In genomic region chr3:115867150-115867549, GRCm38 (mm10) we compare ENCODE assay signal across 15 mouse cellular contexts. TPM values are rescaled to one million over a fixed set of nuclear protein-coding genes. Genes with fewer than 3 reads are reported as not detected.
DNase-seq lines count a peak whose midpoint lies in the region; ATAC-seq and TF ChIP-seq lines count a peak whose summit lies in the region.
"Had no signal": no experiment of that assay in that cellular context is flagged by ENCODE, and none has a peak within 500 bp of the region (broad histone marks: within the 10 kb centered on the region; RNA-seq: fewer than 3 reads in every experiment).

No protein-coding gene starts in this region.

- H3K9ac ChIP-seq in kidney, postnatal 0 days (ENCODE audit: low read depth, low read length): no peak overlapping the region
- H3K9ac ChIP-seq in stomach, embryonic 16.5 days (ENCODE audit: low read length): no peak overlapping the region
- H3K9ac ChIP-seq in forebrain, embryonic 16.5 days (replicated peaks; ENCODE audit: low read depth, low read length): no peak overlapping the region
- H3K9ac ChIP-seq: liver, postnatal 0 days had no signal

- no peak for ATAC-seq in kidney, postnatal 0 days (replicated peaks; ENCODE audit: low FRiP score, low read depth)
- peak; percentile 79; the same call in 1 of the 2 replicates for ATAC-seq in stomach, embryonic 16.5 days (ENCODE audit: insufficient read depth, low FRiP score)
- ATAC-seq in forebrain, embryonic 16.5 days: no peak
- ATAC-seq: liver, postnatal 0 days had no signal

- no peak for TF ChIP-seq POLR2A in embryonic fibroblast, embryonic 13.5 days (IDR thresholded peaks at IDR 0.05; ENCODE audit: low read depth, low read length)

- H3K27ac ChIP-seq in kidney, postnatal 0 days: no peak overlapping the region
- H3K27ac ChIP-seq in embryonic fibroblast, embryonic 13.5 days (ENCODE audit: insufficient read depth, low read length): peak overlapping the region; percentile 88
- H3K27ac ChIP-seq in stomach, embryonic 16.5 days (ENCODE audit: low read length): peak overlapping the region; percentile 72
- no peak overlapping the region for H3K27ac ChIP-seq in forebrain, embryonic 16.5 days (ENCODE audit: low read length)
- H3K27ac ChIP-seq: midbrain, embryonic 10.5 days had no signal

- WGBS in kidney, postnatal 0 days: 55% methylated on average over 4 of the region's 4 CpGs
- 35% methylated on average over 4 of the region's 4 CpGs for WGBS in stomach, embryonic 16.5 days
- WGBS in forebrain, embryonic 16.5 days: 85% methylated on average over 4 of the region's 4 CpGs

- peak; percentile 27; the same call in 1 of the 2 replicates for TF ChIP-seq CTCF in kidney, postnatal 0 days (IDR thresholded peaks at IDR 0.05; ENCODE audit: low read depth)
- no peak for TF ChIP-seq CTCF in embryonic fibroblast, embryonic 13.5 days (IDR thresholded peaks at IDR 0.05; ENCODE audit: borderline replicate concordance, insufficient read depth, low read length)

- H3K36me3 ChIP-seq in kidney, postnatal 0 days (ENCODE audit: insufficient read depth, low read length): no peaks in the 10 kb centered on the region
- no peaks in the 10 kb centered on the region for H3K36me3 ChIP-seq in stomach, embryonic 16.5 days (ENCODE audit: control insufficient read depth, insufficient read depth, low read length)
- H3K36me3 ChIP-seq in forebrain, embryonic 16.5 days (ENCODE audit: control insufficient read depth, insufficient read depth): no peaks in the 10 kb centered on the region
- H3K36me3 ChIP-seq: G1E; midbrain, embryonic 10.5 days had no signal

- H3K4me2 ChIP-seq in kidney, postnatal 0 days (ENCODE audit: low read length): no peak overlapping the region
- no peak overlapping the region for H3K4me2 ChIP-seq in stomach, embryonic 16.5 days (ENCODE audit: low read depth, low read length)
- H3K4me2 ChIP-seq in forebrain, embryonic 16.5 days (ENCODE audit: low read length): no peak overlapping the region

- H3K4me1 ChIP-seq in kidney, postnatal 0 days (replicated peaks; ENCODE audit: insufficient read depth, low read length): no peaks in the 10 kb centered on the region
- H3K4me1 ChIP-seq in embryonic fibroblast, embryonic 13.5 days (ENCODE audit: control insufficient read depth, insufficient read depth, low read length): no peaks in the 10 kb centered on the region
- no peaks in the 10 kb centered on the region for H3K4me1 ChIP-seq in stomach, embryonic 16.5 days (ENCODE audit: control insufficient read depth, insufficient read depth, low read length)
- H3K4me1 ChIP-seq in forebrain, embryonic 16.5 days (replicated peaks; ENCODE audit: control insufficient read depth, insufficient read depth, low read length): no peaks in the 10 kb centered on the region
- H3K4me1 ChIP-seq: midbrain, embryonic 10.5 days had no signal

- no peak overlapping the region for H3K4me3 ChIP-seq in kidney, postnatal 0 days (replicated peaks; ENCODE audit: low read depth, low read length)
- H3K4me3 ChIP-seq in embryonic fibroblast, embryonic 13.5 days (ENCODE audit: insufficient read depth, low read length): no peak overlapping the region
- H3K4me3 ChIP-seq in stomach, embryonic 16.5 days (replicated peaks; ENCODE audit: low read length): no peak overlapping the region
- H3K4me3 ChIP-seq in forebrain, embryonic 16.5 days (replicated peaks; ENCODE audit: low read length): no peak overlapping the region
- H3K4me3 ChIP-seq: midbrain, embryonic 10.5 days had no signal

- DNase-seq in heart, adult 11 months: peak; percentile 74
- no peak for DNase-seq in heart, adult 8-10 months (ENCODE audit: low spot score)
- DNase-seq in kidney, postnatal 0 days (ENCODE audit: low spot score): peak; percentile 73
- no peak for DNase-seq in kidney, postnatal 25 days
- no peak for DNase-seq in B cell, adult 2 months
- DNase-seq: cerebellum, adult 9-10 months; kidney, adult 2 months; left cerebral cortex, postnatal 4 days; liver, postnatal 0 days; right cerebral cortex, postnatal 4 days had no signal

- H3K27me3 ChIP-seq in kidney, postnatal 0 days (ENCODE audit: insufficient read depth, low read length): no peaks in the 10 kb centered on the region
- no peaks in the 10 kb centered on the region for H3K27me3 ChIP-seq in stomach, embryonic 16.5 days (ENCODE audit: control insufficient read depth, insufficient read depth, low read length)
- H3K27me3 ChIP-seq in forebrain, embryonic 16.5 days (replicated peaks; ENCODE audit: control insufficient read depth, insufficient read depth, low read length): no peaks in the 10 kb centered on the region

- no peaks in the 10 kb centered on the region for H3K9me3 ChIP-seq in kidney, postnatal 0 days (replicated peaks; ENCODE audit: low read length)
- no peaks in the 10 kb centered on the region for H3K9me3 ChIP-seq in stomach, embryonic 16.5 days (replicated peaks; ENCODE audit: control insufficient read depth, low read length)
- H3K9me3 ChIP-seq in forebrain, embryonic 16.5 days (ENCODE audit: control insufficient read depth, low read length): no peaks in the 10 kb centered on the region
- H3K9me3 ChIP-seq: G1E; midbrain, embryonic 10.5 days had no signal

RNA-seq across cellular contexts. Expression of gene Dph5, which starts 20.5 kb away (rescaled TPM):
- total RNA-seq in heart, adult 8-10 months (2022): 1 to 10 TPM; 6.8 to 9.4 (median 7.6) TPM
- 21.3 and 21.9 TPM in 2 replicates for polyA plus RNA-seq in kidney, postnatal 0 days (2015; fragmentation: Nextera tagmentation; extraction: Ambion mirVana)
- polyA plus RNA-seq in embryonic fibroblast, embryonic 13.5 days (2011; ENCODE audit: insufficient read length, low read depth, missing spikeins): 16.1 and 17.9 TPM in 2 replicates
- 28.8 and 31.9 TPM in 2 replicates for polyA plus RNA-seq in stomach, embryonic 16.5 days (2015; fragmentation: Nextera tagmentation; extraction: Ambion mirVana)
- polyA plus RNA-seq in forebrain, embryonic 16.5 days (2015; fragmentation: Nextera tagmentation; extraction: Ambion mirVana): 30.2 and 32.6 TPM in 2 replicates

Comparison
In these comparisons a context has a peak if more than half of its experiments do, and no peak if none do; other contexts are left out.
1. DNase-seq: peak in heart, adult 11 months (single experiment) and kidney, postnatal 0 days (single experiment); none in heart, adult 8-10 months (single experiment), kidney, postnatal 25 days (0 of 2) and B cell, adult 2 months (0 of 2).
2. H3K27ac ChIP-seq: peak in embryonic fibroblast, embryonic 13.5 days (single experiment) and stomach, embryonic 16.5 days (single experiment); none in kidney, postnatal 0 days (single experiment) and forebrain, embryonic 16.5 days (single experiment).